In genomic region chr4:32899051-32899450, GRCm38 (mm10) we compare ENCODE assay signal across 26 mouse cellular contexts. TPM values are rescaled to one million over a fixed set of nuclear protein-coding genes. Genes with fewer than 3 reads are reported as not detected.
DNase-seq lines count a peak whose midpoint lies in the region; ATAC-seq and TF ChIP-seq lines count a peak whose summit lies in the region.
"Had no signal": no experiment of that assay in that cellular context is flagged by ENCODE, and none has a peak within 500 bp of the region (broad histone marks: within the 10 kb centered on the region; RNA-seq: fewer than 3 reads in every experiment).

No protein-coding gene starts in this region.

- WGBS in forebrain, embryonic 14.5 days: 31% methylated on average over 4 of the region's 4 CpGs
- WGBS in forebrain, embryonic 12.5 days: 44% methylated on average over 4 of the region's 4 CpGs
- 28% methylated on average over 4 of the region's 4 CpGs for WGBS in forebrain, postnatal 0 days
- 28% methylated on average over 4 of the region's 4 CpGs for WGBS in forebrain, embryonic 13.5 days
- WGBS in olfactory bulb, adult 2 months: 25% methylated on average over 4 of the region's 4 CpGs

- H3K27me3 ChIP-seq in forebrain, embryonic 14.5 days (replicated peaks; ENCODE audit: control insufficient read depth, insufficient read depth, low read length): no peaks in the 10 kb centered on the region
- no peaks in the 10 kb centered on the region for H3K27me3 ChIP-seq in forebrain, embryonic 12.5 days
- H3K27me3 ChIP-seq in forebrain, postnatal 0 days (ENCODE audit: insufficient read depth, low read length): no peaks in the 10 kb centered on the region
- H3K27me3 ChIP-seq in forebrain, embryonic 13.5 days: no peaks in the 10 kb centered on the region
- H3K27me3 ChIP-seq: CH12.LX; embryonic facial prominence, embryonic 12.5 days; hindbrain, embryonic 12.5 days; Patski had no signal

- no peak overlapping the region for H3K4me2 ChIP-seq in forebrain, embryonic 14.5 days (ENCODE audit: low read length)
- no peak overlapping the region for H3K4me2 ChIP-seq in forebrain, embryonic 12.5 days
- H3K4me2 ChIP-seq in forebrain, postnatal 0 days (ENCODE audit: low read depth): no peak overlapping the region
- no peak overlapping the region for H3K4me2 ChIP-seq in forebrain, embryonic 13.5 days
- H3K4me2 ChIP-seq: embryonic facial prominence, embryonic 12.5 days; heart, embryonic 11.5 days; hindbrain, embryonic 12.5 days had no signal

- no peak overlapping the region for H3K9ac ChIP-seq in forebrain, embryonic 14.5 days (ENCODE audit: low read length)
- H3K9ac ChIP-seq in forebrain, embryonic 12.5 days: no peak overlapping the region
- no peak overlapping the region for H3K9ac ChIP-seq in forebrain, postnatal 0 days
- no peak overlapping the region for H3K9ac ChIP-seq in forebrain, embryonic 13.5 days
- H3K9ac ChIP-seq: embryonic facial prominence, embryonic 12.5 days; hindbrain, embryonic 12.5 days had no signal

- ATAC-seq in forebrain, embryonic 14.5 days: 0 out of 2 replicates have a peak, but pooled peaks have one; percentile 34
- no peak for ATAC-seq in forebrain, embryonic 12.5 days (ENCODE audit: low FRiP score)
- peak; percentile 29; the same call in 1 of the 2 replicates for ATAC-seq in forebrain, postnatal 0 days
- ATAC-seq in forebrain, embryonic 13.5 days: no peak
- ATAC-seq: hindbrain, postnatal 0 days; inflammation-experienced regulatory T-cells, adult 6 months; intestine, embryonic 16.5 days; Patski had no signal

- H3K9me3 ChIP-seq in forebrain, embryonic 14.5 days (replicated peaks; ENCODE audit: control insufficient read depth, low read length): peaks cover 6% of the 10 kb centered on the region; the same call in 1 of the 2 replicates
- peaks cover 11% of the 10 kb centered on the region for H3K9me3 ChIP-seq in forebrain, embryonic 12.5 days
- H3K9me3 ChIP-seq in forebrain, postnatal 0 days (ENCODE audit: low read length): peaks cover 12% of the 10 kb centered on the region
- H3K9me3 ChIP-seq in forebrain, embryonic 13.5 days (replicated peaks): peaks cover 12% of the 10 kb centered on the region
- H3K9me3 ChIP-seq: G1E had no signal

- no peak for TF ChIP-seq CTCF in forebrain, postnatal 0 days (IDR thresholded peaks at IDR 0.05; ENCODE audit: low read depth)
- TF ChIP-seq CTCF in olfactory bulb, adult 2 months (IDR thresholded peaks at IDR 0.05; ENCODE audit: insufficient read depth, low read depth, low read length): no peak

- H3K36me3 ChIP-seq in forebrain, embryonic 14.5 days (ENCODE audit: control insufficient read depth, insufficient read depth, low read length): 0 out of 2 replicates have a peak, but pooled peaks cover 2% of the 10 kb centered on the region
- H3K36me3 ChIP-seq in forebrain, embryonic 12.5 days (replicated peaks): peaks cover 10% of the 10 kb centered on the region; the same call in 1 of the 2 replicates
- no peaks in the 10 kb centered on the region for H3K36me3 ChIP-seq in forebrain, postnatal 0 days (ENCODE audit: insufficient read depth)
- H3K36me3 ChIP-seq in forebrain, embryonic 13.5 days (ENCODE audit: poor library complexity, severe bottlenecking): peaks cover 16% of the 10 kb centered on the region
- H3K36me3 ChIP-seq: G1E had no signal

- no peak overlapping the region for H3K4me3 ChIP-seq in forebrain, embryonic 14.5 days (ENCODE audit: low read depth, low read length)
- no peak overlapping the region for H3K4me3 ChIP-seq in forebrain, embryonic 12.5 days (replicated peaks)
- no peak overlapping the region for H3K4me3 ChIP-seq in forebrain, postnatal 0 days (ENCODE audit: low read depth, low read length)
- H3K4me3 ChIP-seq in forebrain, embryonic 13.5 days: no peak overlapping the region
- no peak overlapping the region for H3K4me3 ChIP-seq in olfactory bulb, adult 2 months (ENCODE audit: insufficient read depth, low read depth, low read length)
- H3K4me3 ChIP-seq: embryonic facial prominence, embryonic 12.5 days; erythroblast, embryonic 14.5 days; hindbrain, embryonic 12.5 days had no signal

- H3K27ac ChIP-seq in forebrain, embryonic 14.5 days (ENCODE audit: low read depth, low read length): no peak overlapping the region
- no peak overlapping the region for H3K27ac ChIP-seq in forebrain, embryonic 12.5 days
- no peak overlapping the region for H3K27ac ChIP-seq in forebrain, postnatal 0 days (ENCODE audit: low read depth, low read length)
- H3K27ac ChIP-seq in forebrain, embryonic 13.5 days: no peak overlapping the region
- 0 out of 2 replicates have a peak overlapping the region, but pooled peaks have one; percentile 17 for H3K27ac ChIP-seq in olfactory bulb, adult 2 months (ENCODE audit: insufficient read depth, low read depth, low read length)
- H3K27ac ChIP-seq: embryonic facial prominence, embryonic 12.5 days; hindbrain, embryonic 12.5 days; hindbrain, postnatal 0 days had no signal

- DNase-seq in forebrain, embryonic 14.5 days (ENCODE audit: low spot score): no peak
- no peak for DNase-seq in forebrain, postnatal 0 days
- DNase-seq in fat pad, adult 2 months (ENCODE audit: extremely low read depth, low read depth, low spot score): peak; percentile 75
- no peak for DNase-seq in gastrocnemius, postnatal 4 days (ENCODE audit: low spot score in 2 of 2)
- DNase-seq: adrenal gland, postnatal 10 days; adrenal gland, postnatal 36 days; B cell, adult 2 months; cerebellum, adult 18-20 months; cerebellum, adult 9-10 months; cerebellum, postnatal 14 days; gastrocnemius, postnatal 25 days; heart, adult 11 months; kidney, adult 2 months had no signal

- TF ChIP-seq POLR2A in olfactory bulb, adult 2 months (IDR thresholded peaks at IDR 0.05; ENCODE audit: insufficient read depth, low read depth, low read length): no peak

- no peaks in the 10 kb centered on the region for H3K4me1 ChIP-seq in forebrain, embryonic 14.5 days (ENCODE audit: control insufficient read depth, insufficient read depth, low read length)
- H3K4me1 ChIP-seq in forebrain, embryonic 12.5 days: peaks cover 6% of the 10 kb centered on the region
- H3K4me1 ChIP-seq in forebrain, postnatal 0 days (ENCODE audit: insufficient read depth): no peaks in the 10 kb centered on the region
- peaks cover 9% of the 10 kb centered on the region for H3K4me1 ChIP-seq in forebrain, embryonic 13.5 days
- peaks cover 13% of the 10 kb centered on the region for H3K4me1 ChIP-seq in olfactory bulb, adult 2 months (ENCODE audit: control insufficient read depth, insufficient read depth, low read length)
- H3K4me1 ChIP-seq: embryonic facial prominence, embryonic 12.5 days; hindbrain, embryonic 12.5 days had no signal

RNA-seq across cellular contexts. Expression of gene Ankrd6, which starts 51.6 kb away (rescaled TPM):
- 32.7 and 33.5 TPM in 2 replicates for polyA plus RNA-seq in forebrain, embryonic 14.5 days (2014; fragmentation: Nextera tagmentation; extraction: Ambion mirVana)
- 22.3 and 22.6 TPM in 2 replicates for polyA plus RNA-seq in forebrain, embryonic 12.5 days (2016; fragmentation: Nextera tagmentation; extraction: Ambion mirVana)
- 30.3 and 39.8 TPM in 2 replicates for total RNA-seq in forebrain, postnatal 0 days (2014; rRNA removed)
- 15.1 and 18.4 TPM in 2 replicates for polyA plus RNA-seq in forebrain, postnatal 0 days (2015; fragmentation: Nextera tagmentation; extraction: Ambion mirVana)
- 25.4 and 27.5 TPM in 2 replicates for polyA plus RNA-seq in forebrain, embryonic 13.5 days (2015; fragmentation: Nextera tagmentation; extraction: Ambion mirVana)
- 105 TPM in 1 of 2 replicates, not detected in the other for polyA plus RNA-seq in olfactory bulb, adult 2 months (2012; ENCODE audit: insufficient read depth, insufficient read length, low replicate concordance, missing spikeins)
- 1 to 10 TPM; 4.3 to 5.8 TPM for total RNA-seq in gastrocnemius, postnatal 4 days (2021)

Comparison
In these comparisons a context has a peak if more than half of its experiments do, and no peak if none do; other contexts are left out.
1. ATAC-seq: peak in forebrain, embryonic 14.5 days (single experiment) and forebrain, postnatal 0 days (single experiment); none in forebrain, embryonic 12.5 days (single experiment) and forebrain, embryonic 13.5 days (single experiment).